Mouse (Mus musculus): ENCODE measurements around the gene Cyth3.

DNA sequence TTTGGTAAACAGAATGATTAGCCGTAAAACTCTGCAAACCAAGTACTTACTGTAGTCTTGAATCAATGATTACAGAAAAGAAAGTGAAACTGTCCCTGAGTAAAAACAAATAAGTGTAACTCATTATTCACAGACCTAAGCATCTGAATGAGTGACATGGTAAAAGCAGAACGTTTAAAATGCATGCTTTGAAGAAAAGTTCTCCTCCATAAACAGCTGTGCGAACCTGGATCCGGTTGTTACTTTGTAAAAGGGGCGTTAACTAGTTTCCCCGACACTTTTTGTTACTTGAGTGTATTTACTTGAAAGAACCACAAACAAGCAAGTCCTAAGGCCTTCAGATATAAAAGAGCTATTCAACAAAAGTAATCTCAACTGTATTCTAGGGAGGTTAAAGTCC, 108.7 kb downstream of the Cyth3 start:
- TF ChIP-seq CTCF (IDR thresholded peaks at IDR 0.05; ENCODE audit: low read depth, low read length) (no peak), POLR2A (IDR thresholded peaks at IDR 0.05; ENCODE audit: borderline replicate concordance, low read depth, low read length) (no peak)
